Mouse (Mus musculus) heart, postnatal 0 days (tissue): ENCODE data around the gene Flt1. TPM values are rescaled to one million over a fixed set of nuclear protein-coding genes. Genes with fewer than 3 reads are reported as not detected.
A peak's percentile ranks its signal among the peaks of the same experiment; 100 is the strongest.

Source experiments
- ATAC-seq: fragments of 200-750 bp; cut with Nextera tagmentation; 2 replicates; pipeline ENCODE4 v1.8.0; 2017; ENCODE audit warnings: low read depth, moderate number of reproducible peaks, moderate library complexity; ENCODE audit not compliant: insufficient read depth
- DNase-seq: peaks from one replicate; pipeline ENCODE4 v3.0.0-alpha.2; 2016; ENCODE audit warnings: low spot score
- H3K27ac ChIP-seq: fragments of 300-500 bp; sonication (generic); 2 replicates; pipeline ENCODE4 v1.5.1; 2014; ENCODE audit warnings: low read depth, mild to moderate bottlenecking
- H3K27me3 ChIP-seq: fragments of 300-500 bp; sonication (generic); 2 replicates; pipeline ENCODE4 v1.6.1; 2014; ENCODE audit warnings: low read length, mixed read lengths; ENCODE audit not compliant: control insufficient read depth, insufficient read depth
- H3K36me3 ChIP-seq: fragments of 300-500 bp; sonication (generic); replicated peaks from 2 replicates; pipeline ENCODE4 v1.6.1; 2014; ENCODE audit warnings: low read length, mixed read lengths; ENCODE audit not compliant: control insufficient read depth, insufficient read depth
- H3K4me1 ChIP-seq: fragments of 300-500 bp; sonication (generic); 2 replicates; pipeline ENCODE4 v1.6.1; 2014; ENCODE audit warnings: antibody characterized with exemption; ENCODE audit not compliant: control insufficient read depth, insufficient read depth
- H3K4me2 ChIP-seq: fragments of 300-500 bp; sonication (generic); 2 replicates; pipeline ENCODE4 v1.6.1; 2014; ENCODE audit warnings: low read depth, mild to moderate bottlenecking, low read length, moderate library complexity
- H3K4me3 ChIP-seq: fragments of 300-500 bp; sonication (generic); 2 replicates; pipeline ENCODE4 v1.5.1; 2014; ENCODE audit warnings: low read depth, low read length
- H3K9ac ChIP-seq: fragments of 300-500 bp; sonication (generic); replicated peaks from 2 replicates; pipeline ENCODE4 v1.6.1; 2014; ENCODE audit warnings: low read depth, low read length, mixed read lengths
- H3K9me3 ChIP-seq: fragments of 300-500 bp; sonication (generic); replicated peaks from 2 replicates; pipeline ENCODE4 v1.6.1; 2016; ENCODE audit warnings: low read length; ENCODE audit not compliant: control insufficient read depth
- CTCF ChIP-seq: IDR thresholded peaks from 2 replicates; pipeline ENCODE4 v1.5.1; 2016; ENCODE audit warnings: antibody characterized with exemption, control low read depth, low read depth
- EP300 ChIP-seq: IDR thresholded peaks from 2 replicates; pipeline ENCODE4 v1.6.1; 2016; ENCODE audit warnings: antibody characterized with exemption, low read depth
- WGBS: fragments of 180-500 bp; shearing (Covaris S2); extraction: QIAGEN DNeasy Blood & Tissue Kit; methylation state at CpG from one replicate; pipeline ENCODE4 v1.1.7; 2014; 5-methylcytosine and 5-hydroxymethylcytosine counted together
- polyA plus RNA-seq: library from polyadenylated mRNA; unstranded; fragments of >200 nt; fragmentation: Nextera tagmentation; extraction: Ambion mirVana; gene quantifications from 2 replicates; pipeline ENCODE4 v1.2.1, GENCODE M21; 2015
- total RNA-seq: library from RNA; depleted of rRNA; stranded (reverse); fragments of >200 nt; gene quantifications from 2 replicates; pipeline ENCODE4 v1.2.3, GENCODE M21; 2014; ENCODE audit warnings: low replicate concordance

Gene Flt1
- total and polyA plus RNA-seq, 2 experiments from 2014 or later = 11.8 to 39.1 TPM

- DNase-seq = no peak
- H3K27ac ChIP-seq = no peak overlapping the region
- ATAC-seq = peak; percentile 42; the same call in 1 of the 2 replicates
- 48% methylated on average over 13 of the region's 13 CpGs for WGBS
- no peaks in the 10 kb centered on the region for H3K9me3 ChIP-seq
- H3K4me2 ChIP-seq = no peak overlapping the region
- no peaks in the 10 kb centered on the region for H3K36me3 ChIP-seq
- no peak overlapping the region for H3K9ac ChIP-seq
- no peak for TF ChIP-seq CTCF
- H3K27me3 ChIP-seq = 0 out of 2 replicates have a peak, but pooled peaks cover 3% of the 10 kb centered on the region
- H3K4me3 ChIP-seq = no peak overlapping the region
- H3K4me1 ChIP-seq = peaks cover 6% of the 10 kb centered on the region; the same call in 1 of the 2 replicates
Observed at GRCm38 (mm10) chr5:147715391-147715790, 10.4 kb downstream of the Flt1 start.

DNA sequence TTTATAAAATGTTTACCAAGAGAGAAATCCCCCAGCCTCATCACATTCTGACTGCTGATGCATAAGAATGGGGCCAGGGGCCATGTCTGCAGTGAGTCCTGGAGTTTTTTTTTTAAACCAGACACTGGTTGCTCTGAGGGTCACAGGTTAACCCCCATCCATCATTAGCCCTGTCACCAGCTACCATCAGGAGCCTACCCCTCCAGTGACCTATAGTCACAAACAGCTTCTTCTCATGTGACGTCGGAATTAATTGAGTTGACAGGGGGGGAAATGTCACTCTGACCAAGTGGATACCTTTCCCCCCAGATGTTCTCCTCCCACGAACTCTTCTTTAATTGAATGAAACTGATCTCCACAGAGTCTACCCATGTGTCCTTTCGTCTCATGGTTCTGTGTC is 17.3 kb downstream of the Flt1 start:
- TF ChIP-seq CTCF = no peak
- no peak for TF ChIP-seq EP300
- no peaks in the 10 kb centered on the region for H3K9me3 ChIP-seq
- ATAC-seq = no peak
- H3K27me3 ChIP-seq = no peaks in the 10 kb centered on the region
- H3K4me3 ChIP-seq = no peak overlapping the region
- 59% methylated on average over 4 of the region's 4 CpGs for WGBS
- no peak overlapping the region for H3K27ac ChIP-seq
- H3K9ac ChIP-seq = no peak overlapping the region
- no peak overlapping the region for H3K4me2 ChIP-seq
- H3K4me1 ChIP-seq = no peaks in the 10 kb centered on the region
- DNase-seq = no peak
- no peaks in the 10 kb centered on the region for H3K36me3 ChIP-seq

GRCm38 (mm10) chr5:147707479-147707878 is 18.3 kb downstream of the Flt1 start:
- Histone ChIP-seq H3K4me2 (no peak overlapping the region), H3K4me3 (no peak overlapping the region), H3K36me3 (no peaks in the 10 kb centered on the region), H3K27me3 (no peaks in the 10 kb centered on the region), H3K9ac (no peak overlapping the region), H3K27ac (no peak overlapping the region), H3K4me1 (no peaks in the 10 kb centered on the region), H3K9me3 (no peaks in the 10 kb centered on the region)
- WGBS = 35% methylated on average over 4 of the region's 4 CpGs
- no peak for DNase-seq
- TF ChIP-seq EP300 (no peak), CTCF (no peak)
- ATAC-seq = peak; percentile 17; the same call in 1 of the 2 replicates

- no peak for TF ChIP-seq CTCF
- TF ChIP-seq EP300 = no peak
- H3K27ac ChIP-seq = no peak overlapping the region
- H3K4me3 ChIP-seq = no peak overlapping the region
- H3K4me2 ChIP-seq = no peak overlapping the region
- H3K9ac ChIP-seq = no peak overlapping the region
- H3K27me3 ChIP-seq = no peaks in the 10 kb centered on the region
- ATAC-seq (no peak), DNase-seq (no peak)
- H3K36me3 ChIP-seq = no peaks in the 10 kb centered on the region
- 66% methylated on average over 4 of the region's 4 CpGs for WGBS
- H3K9me3 ChIP-seq = no peaks in the 10 kb centered on the region
- no peaks in the 10 kb centered on the region for H3K4me1 ChIP-seq
Observed at GRCm38 (mm10) chr5:147704890-147705289, 20.9 kb downstream of the Flt1 start.

DNA sequence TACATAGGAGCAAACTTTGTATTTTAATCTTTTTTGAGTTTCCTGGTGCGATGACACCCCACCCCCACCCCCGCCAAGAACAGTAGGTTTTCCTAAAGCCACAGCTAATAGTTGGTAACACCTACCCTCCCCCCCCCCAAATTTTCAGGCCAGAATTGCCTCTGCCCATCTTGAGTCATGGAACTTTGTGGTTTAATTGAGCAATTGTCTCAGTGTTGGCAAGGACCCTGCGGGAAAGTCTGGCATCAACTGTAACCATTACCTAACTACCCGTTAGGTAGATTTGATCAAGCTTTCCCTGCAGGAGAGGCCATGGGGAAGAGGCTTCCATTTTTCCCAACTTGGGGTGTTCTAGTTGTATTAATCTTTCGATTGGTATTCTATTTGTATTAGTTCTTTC is 23.4 kb downstream of the Flt1 start:
- Histone ChIP-seq H3K9me3 (no peaks in the 10 kb centered on the region), H3K9ac (no peak overlapping the region), H3K27me3 (no peaks in the 10 kb centered on the region), H3K27ac (no peak overlapping the region), H3K4me3 (no peak overlapping the region), H3K4me2 (no peak overlapping the region), H3K4me1 (no peaks in the 10 kb centered on the region), H3K36me3 (peaks cover 4% of the 10 kb centered on the region; the same call in 1 of the 2 replicates)
- WGBS = 78% methylated on average over 5 of the region's 5 CpGs
- TF ChIP-seq CTCF (no peak), EP300 (no peak)
- DNase-seq (no peak), ATAC-seq (no peak)

DNA sequence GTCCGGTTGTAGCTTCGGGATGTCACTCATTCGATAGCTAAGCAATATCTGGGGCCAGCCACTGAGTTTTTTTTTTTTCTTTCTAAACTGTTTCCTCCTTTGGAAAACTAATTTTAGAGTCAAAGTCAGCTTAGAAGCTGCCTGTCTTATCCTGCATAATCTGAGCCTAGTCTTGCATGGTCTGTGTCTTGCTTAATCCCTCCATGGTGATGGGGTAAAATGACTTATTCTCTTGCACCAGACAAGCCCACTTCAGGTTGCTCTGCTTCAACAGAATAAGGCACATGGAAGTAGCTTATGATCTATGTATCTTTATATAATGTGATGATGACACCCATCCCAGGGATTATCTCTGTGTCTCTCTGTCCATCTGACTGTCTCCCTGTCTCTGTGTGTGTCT is 24.8 kb downstream of the Flt1 start:
- Histone ChIP-seq H3K9me3 (no peaks in the 10 kb centered on the region), H3K4me3 (no peak overlapping the region), H3K4me2 (no peak overlapping the region), H3K36me3 (peaks cover 10% of the 10 kb centered on the region; the same call in 1 of the 2 replicates), H3K27ac (no peak overlapping the region), H3K9ac (no peak overlapping the region), H3K4me1 (no peaks in the 10 kb centered on the region), H3K27me3 (no peaks in the 10 kb centered on the region)
- DNase-seq (no peak), ATAC-seq (no peak)
- TF ChIP-seq CTCF (no peak), EP300 (no peak)
- WGBS = 85% methylated on average over 3 of the region's 3 CpGs
